In genomic region chr8:84237542-84238229, GRCm38 (mm10) we compare ENCODE assay signal across 8 mouse cellular contexts. TPM values are rescaled to one million over a fixed set of nuclear protein-coding genes. Genes with fewer than 3 reads are reported as not detected.
DNase-seq lines count a peak whose midpoint lies in the region; ATAC-seq and TF ChIP-seq lines count a peak whose summit lies in the region.

No protein-coding gene starts in this region.

- no peak for DNase-seq in liver, adult 2 months (ENCODE audit: extremely low read depth, low read depth, low spot score)
- DNase-seq in liver = no peak
- DNase-seq in embryo, embryonic 11 days = no peak
- no peak for DNase-seq in embryo, embryonic 9.5 days (ENCODE audit: extremely low spot score)
- no peak for DNase-seq in left cerebral cortex, postnatal 36 days (ENCODE audit: low spot score in 2 of 2)

- peak overlapping the region; percentile 85 for H3K27ac ChIP-seq in liver, adult 2 months (replicated peaks; ENCODE audit: insufficient read depth, low read depth, low read length)
- H3K27ac ChIP-seq in embryonic fibroblast, embryonic 13.5 days (ENCODE audit: insufficient read depth, low read length) = peak overlapping the region; percentile 76

- no peak for TF ChIP-seq POLR2A in liver, adult 2 months (IDR thresholded peaks at IDR 0.05; ENCODE audit: extremely low read depth, insufficient read depth, low read length)
- no peak for TF ChIP-seq POLR2A in embryonic fibroblast, embryonic 13.5 days (IDR thresholded peaks at IDR 0.05; ENCODE audit: low read depth, low read length)

- no peaks in the 10 kb centered on the region; the same call in 1 of the 2 replicates for H3K79me2 ChIP-seq in liver, adult 2 months (ENCODE audit: control insufficient read depth, insufficient read depth, low read length)

- intact Hi-C loops in left cerebral cortex, postnatal 36 days (cut with DNase I) = no loop called here

- peak; percentile 22 for ATAC-seq in inflammation-experienced regulatory T-cells, adult 6 months
- peak; percentile 21 for ATAC-seq in megakaryocyte progenitor cell, adult 5-6 weeks (replicated peaks; ENCODE audit: poor library complexity)

- peak overlapping the region; percentile 80 for H3K4me3 ChIP-seq in liver, adult 2 months (ENCODE audit: insufficient read depth, low read depth, low read length)
- H3K4me3 ChIP-seq in embryonic fibroblast, embryonic 13.5 days (ENCODE audit: insufficient read depth, low read length) = peak overlapping the region; percentile 80

- peaks cover 10% of the 10 kb centered on the region for H3K4me1 ChIP-seq in liver, adult 2 months (ENCODE audit: control insufficient read depth, insufficient read depth, low read length)
- H3K4me1 ChIP-seq in embryonic fibroblast, embryonic 13.5 days (ENCODE audit: control insufficient read depth, insufficient read depth, low read length) = no peaks in the 10 kb centered on the region

- 16% methylated on average over 19 of the region's 19 CpGs for WGBS in liver, adult 2 months

- H3K36me3 ChIP-seq in liver, adult 2 months (ENCODE audit: control insufficient read depth, insufficient read depth, low read length) = no peaks in the 10 kb centered on the region

- H3K9ac ChIP-seq in liver, adult 2 months (ENCODE audit: low read depth, low read length) = peak overlapping the region; percentile 80

- no peak for TF ChIP-seq CTCF in liver, adult 2 months (IDR thresholded peaks at IDR 0.05; ENCODE audit: low read depth, low read length)
- no peak for TF ChIP-seq CTCF in embryonic fibroblast, embryonic 13.5 days (IDR thresholded peaks at IDR 0.05; ENCODE audit: borderline replicate concordance, insufficient read depth, low read length)

- no peaks in the 10 kb centered on the region for H3K27me3 ChIP-seq in liver, adult 2 months (ENCODE audit: control insufficient read depth, insufficient read depth, low read length)

RNA-seq across cellular contexts. Expression of gene Zswim4, which starts 0.8 kb away (rescaled TPM):
- total RNA-seq in liver, adult 2 months (2014; rRNA removed) = 2.8 and 3.7 TPM in 2 replicates
- 6.9 and 8.4 TPM in 2 replicates for polyA plus RNA-seq in liver, adult 2 months (2012; rRNA removed)
- polyA plus RNA-seq in embryonic fibroblast, embryonic 13.5 days (2011; ENCODE audit: insufficient read length, low read depth, missing spikeins) = 7.3 and 10.9 TPM in 2 replicates
- 1 to 10 TPM; 2.9 to 4.8 (median 4.4) TPM for polyA plus RNA-seq in inflammation-experienced regulatory T-cells, adult 6 months (2017; shearing (Covaris generic))
- total RNA-seq in megakaryocyte progenitor cell, adult 5-6 weeks (2015) = 3.2 and 3.4 TPM in 2 replicates
- 4.2 and 5.0 TPM in 2 replicates for total RNA-seq in megakaryocyte progenitor cell, adult 5-6 weeks (2017)
- 10 to 100 TPM; 12.5 to 16.9 TPM for total RNA-seq in left cerebral cortex, postnatal 36 days (2021)

RNA-seq across cellular contexts. Expression of gene D8Ertd738e, which starts 11.8 kb away (rescaled TPM):
- 103 and 115 TPM in 2 replicates for total RNA-seq in liver, adult 2 months (2014; rRNA removed)
- polyA plus RNA-seq in liver, adult 2 months (2012; rRNA removed) = 99.3 and 105 TPM in 2 replicates
- 98.2 and 104 TPM in 2 replicates for polyA plus RNA-seq in embryonic fibroblast, embryonic 13.5 days (2011; ENCODE audit: insufficient read length, low read depth, missing spikeins)
- polyA plus RNA-seq in inflammation-experienced regulatory T-cells, adult 6 months (2017; shearing (Covaris generic)) = 100 to 1,000 TPM; 351 to 392 (median 390) TPM
- total RNA-seq in megakaryocyte progenitor cell, adult 5-6 weeks (2015) = 121 and 132 TPM in 2 replicates
- total RNA-seq in megakaryocyte progenitor cell, adult 5-6 weeks (2017) = 63.4 and 107 TPM in 2 replicates
- 100 to 1,000 TPM; 113 to 146 TPM for total RNA-seq in left cerebral cortex, postnatal 36 days (2021)

RNA-seq across cellular contexts. Expression of gene Mri1, which starts 19.4 kb away (rescaled TPM):
- 17.1 and 25.8 TPM in 2 replicates for total RNA-seq in liver, adult 2 months (2014; rRNA removed)
- 43.1 and 75.7 TPM in 2 replicates for polyA plus RNA-seq in liver, adult 2 months (2012; rRNA removed)
- polyA plus RNA-seq in embryonic fibroblast, embryonic 13.5 days (2011; ENCODE audit: insufficient read length, low read depth, missing spikeins) = 16.7 and 25.1 TPM in 2 replicates
- 10 to 100 TPM in 2 of 3 experiments, 1 to 10 TPM in 1; 7.2 to 34.3 (median 25.2) TPM for polyA plus RNA-seq in inflammation-experienced regulatory T-cells, adult 6 months (2017; shearing (Covaris generic))
- total RNA-seq in megakaryocyte progenitor cell, adult 5-6 weeks (2015) = 34.3 and 39.1 TPM in 2 replicates
- 13.8 and 17.4 TPM in 2 replicates for total RNA-seq in megakaryocyte progenitor cell, adult 5-6 weeks (2017)
- 10 to 100 TPM; 14.4 to 15.9 TPM for total RNA-seq in left cerebral cortex, postnatal 36 days (2021)

RNA-seq across cellular contexts. Expression of gene Ccdc130, which starts 32.5 kb away (rescaled TPM):
- total RNA-seq in liver, adult 2 months (2014; rRNA removed) = 2.3 and 6.9 TPM in 2 replicates
- polyA plus RNA-seq in liver, adult 2 months (2012; rRNA removed) = 8.7 and 19.1 TPM in 2 replicates
- 12.0 and 12.1 TPM in 2 replicates for polyA plus RNA-seq in embryonic fibroblast, embryonic 13.5 days (2011; ENCODE audit: insufficient read length, low read depth, missing spikeins)
- 10 to 100 TPM; 40.4 to 53.7 (median 44.6) TPM for polyA plus RNA-seq in inflammation-experienced regulatory T-cells, adult 6 months (2017; shearing (Covaris generic))
- 18.6 and 19.4 TPM in 2 replicates for total RNA-seq in megakaryocyte progenitor cell, adult 5-6 weeks (2015)
- total RNA-seq in megakaryocyte progenitor cell, adult 5-6 weeks (2017) = 6.8 and 17.0 TPM in 2 replicates
- 10 to 100 TPM; 23.1 to 28.2 TPM for total RNA-seq in left cerebral cortex, postnatal 36 days (2021)

RNA-seq across cellular contexts. Expression of gene Nanos3, which starts 52.7 kb away (rescaled TPM):
- total RNA-seq in liver, adult 2 months (2014; rRNA removed) = not detected in 2 replicates
- not detected in 2 replicates for polyA plus RNA-seq in liver, adult 2 months (2012; rRNA removed)
- not detected in 2 replicates for polyA plus RNA-seq in embryonic fibroblast, embryonic 13.5 days (2011; ENCODE audit: insufficient read length, low read depth, missing spikeins)
- not detected for polyA plus RNA-seq in inflammation-experienced regulatory T-cells, adult 6 months (2017; shearing (Covaris generic))
- 0.54 and 1.7 TPM in 2 replicates for total RNA-seq in megakaryocyte progenitor cell, adult 5-6 weeks (2015)
- 3.5 TPM in 1 of 2 replicates, not detected in the other for total RNA-seq in megakaryocyte progenitor cell, adult 5-6 weeks (2017)
- total RNA-seq in left cerebral cortex, postnatal 36 days (2021) = 1 to 10 TPM; 3.7 to 3.9 TPM
